Mouse (Mus musculus) gastrocnemius, postnatal 4 days (tissue): Measurements from ENCODE around the gene Idnk. TPM values are rescaled to one million over a fixed set of nuclear protein-coding genes. Genes with fewer than 3 reads are reported as not detected.

Experiments
- DNase-seq, 2 experiments: peaks; one replicate each; pipeline ENCODE4 v3.0.0; 2021 to 2022; ENCODE audit warnings: low spot score in 2 of 2, mixed read lengths in 2 of 2
- total RNA-seq, 2 experiments: library from RNA; stranded (reverse); gene quantifications; 2 replicates each; pipeline ENCODE4 v1.2.3; 2021

Idnk gene
- total RNA-seq, 2 experiments from 2014 or later: 10.8 to 13.9 TPM

- DNase-seq: no peak
Measured at GRCm38 (mm10) chr13:58191516-58191915, 34.1 kb downstream of the Idnk start.

GRCm38 (mm10) chr13:58192146-58192545 is 34.7 kb downstream of the Idnk start:
- DNase-seq: no peak

GRCm38 (mm10) chr13:58193221-58193620 is 35.8 kb downstream of the Idnk start:
- DNase-seq: no peak

- no peak for DNase-seq
Measured at GRCm38 (mm10) chr13:58194908-58195307, 37.5 kb downstream of the Idnk start.

GRCm38 (mm10) chr13:58197211-58197610 is 39.8 kb downstream of the Idnk start:
- DNase-seq: no peak

- DNase-seq: no peak
Measured at GRCm38 (mm10) chr13:58197981-58198640, 40.7 kb downstream of the Idnk start.

GRCm38 (mm10) chr13:58201343-58201742 is 43.9 kb downstream of the Idnk start:
- DNase-seq: no peak

- DNase-seq: no peak
Measured at GRCm38 (mm10) chr13:58201908-58202307, 44.5 kb downstream of the Idnk start.

GRCm38 (mm10) chr13:58202903-58203302 is 45.5 kb downstream of the Idnk start:
- DNase-seq: no peak

GRCm38 (mm10) chr13:58204202-58204601 is 46.8 kb downstream of the Idnk start:
- no peak for DNase-seq

- no peak for DNase-seq
Measured at GRCm38 (mm10) chr13:58204986-58205385, 47.5 kb downstream of the Idnk start.

GRCm38 (mm10) chr13:58206084-58206483 is 48.6 kb downstream of the Idnk start:
- DNase-seq: no peak

- no peak for DNase-seq
Measured at GRCm38 (mm10) chr13:58210441-58210840, 53.0 kb downstream of the Idnk start.

GRCm38 (mm10) chr13:58212530-58212929 is 55.1 kb downstream of the Idnk start:
- no peak for DNase-seq

GRCm38 (mm10) chr13:58213801-58214200 is 56.4 kb downstream of the Idnk start:
- no peak for DNase-seq

Other genes with a start within 250 kb of the Idnk start
- under 1 TPM; 0.47 to 0.52 TPM for gene Spock1, start 249.3 kb upstream of the Idnk start, total RNA-seq
- gene Klhl3, start 44.1 kb upstream of the Idnk start, total RNA-seq: 1 to 10 TPM; 2.9 to 3.7 TPM
- 100 to 1,000 TPM; 134 TPM for gene Hnrnpa0, start 29.1 kb upstream of the Idnk start, total RNA-seq
- 10 to 100 TPM; 66.4 to 70.1 TPM for gene Ubqln1, start 58.0 kb downstream of the Idnk start, total RNA-seq
- gene Gkap1, start 118.0 kb downstream of the Idnk start, total RNA-seq: 10 to 100 TPM; 35.1 to 40.8 TPM
- 1 to 10 TPM in 1 of 2 experiments, under 1 TPM in 1; 0.81 to 1.0 TPM for gene Kif27, start 201.5 kb downstream of the Idnk start, total RNA-seq
- 10 to 100 TPM; 15.1 to 16.9 TPM for gene 2210016F16Rik, start 227.6 kb downstream of the Idnk start, total RNA-seq
- 10 to 100 TPM; 12.6 to 13.1 TPM for gene Rmi1, start 244.6 kb downstream of the Idnk start, total RNA-seq
- gene Hnrnpk, start 245.7 kb downstream of the Idnk start, total RNA-seq: 100 to 1,000 TPM; 661 to 709 TPM